In the genomic region with DNA sequence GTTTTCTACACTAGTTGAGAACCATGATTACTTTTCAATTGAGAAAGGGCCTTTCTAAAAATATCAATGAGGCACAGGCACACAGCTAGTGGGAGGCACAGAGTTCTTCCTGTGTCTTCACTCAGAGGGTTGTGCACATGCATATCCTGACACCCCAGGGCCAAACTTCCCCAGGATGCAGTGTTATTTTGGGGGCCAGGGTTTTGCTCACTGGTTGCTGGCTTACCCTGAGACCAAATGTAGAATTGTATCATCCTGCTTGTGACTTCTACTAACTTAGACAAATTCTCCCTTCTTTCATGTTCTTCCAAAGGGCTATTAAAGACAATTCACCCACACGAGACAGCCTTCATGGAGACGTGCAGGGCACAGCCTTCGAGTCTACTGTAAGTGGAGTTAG, we compare ENCODE assay signal across 13 mouse cellular contexts. TPM values are rescaled to one million over a fixed set of nuclear protein-coding genes. Genes with fewer than 3 reads are reported as not detected.
A peak's percentile ranks its signal among the peaks of the same experiment; 100 is the strongest.
DNase-seq lines count a peak whose midpoint lies in the region; ATAC-seq and TF ChIP-seq lines count a peak whose summit lies in the region.
"Had no signal": no experiment of that assay in that cellular context is flagged by ENCODE, and none has a peak within 500 bp of the region (broad histone marks: within the 10 kb centered on the region; RNA-seq: fewer than 3 reads in every experiment).

No protein-coding gene starts in this region.

- no peaks in the 10 kb centered on the region for H3K9me3 ChIP-seq in limb, embryonic 13.5 days
- H3K9me3 ChIP-seq in limb, embryonic 10.5 days (replicated peaks) = no peaks in the 10 kb centered on the region
- H3K9me3 ChIP-seq in heart, embryonic 15.5 days (replicated peaks) = no peaks in the 10 kb centered on the region
- H3K9me3 ChIP-seq in limb, embryonic 15.5 days = no peaks in the 10 kb centered on the region
- H3K9me3 ChIP-seq: hindbrain, embryonic 13.5 days; midbrain, embryonic 15.5 days had no signal

- TF ChIP-seq CTCF in heart, adult 2 months (IDR thresholded peaks at IDR 0.05) = no peak

- H3K27ac ChIP-seq in heart, adult 2 months = peak overlapping the region; percentile 87
- H3K27ac ChIP-seq in limb, embryonic 13.5 days = 0 out of 2 replicates have a peak overlapping the region, but pooled peaks have one; percentile 10
- no peak overlapping the region for H3K27ac ChIP-seq in limb, embryonic 10.5 days
- peak overlapping the region; percentile 89 for H3K27ac ChIP-seq in heart, embryonic 15.5 days
- H3K27ac ChIP-seq in limb, embryonic 15.5 days = 0 out of 2 replicates have a peak overlapping the region, but pooled peaks have one; percentile 50
- H3K27ac ChIP-seq: hindbrain, embryonic 13.5 days; midbrain, embryonic 15.5 days had no signal

- ATAC-seq in limb, embryonic 13.5 days (ENCODE audit: low FRiP score, low read depth) = no peak
- ATAC-seq in heart, embryonic 15.5 days (replicated peaks; ENCODE audit: insufficient number of reproducible peaks, insufficient read depth, low FRiP score, low read depth) = no peak
- no peak for ATAC-seq in limb, embryonic 15.5 days (ENCODE audit: insufficient number of reproducible peaks, low FRiP score, low TSS enrichment, low read depth)
- ATAC-seq: forebrain, embryonic 16.5 days; midbrain, embryonic 15.5 days had no signal

- H3K4me2 ChIP-seq in limb, embryonic 13.5 days (replicated peaks) = no peak overlapping the region
- no peak overlapping the region for H3K4me2 ChIP-seq in heart, embryonic 15.5 days
- no peak overlapping the region for H3K4me2 ChIP-seq in limb, embryonic 15.5 days
- H3K4me2 ChIP-seq: hindbrain, embryonic 13.5 days; midbrain, embryonic 15.5 days had no signal

- TF ChIP-seq POLR2A in heart, adult 2 months (IDR thresholded peaks at IDR 0.05; ENCODE audit: insufficient read depth, low read depth, low read length) = no peak

- intact Hi-C loops in heart, adult 2 months (cut with DNase I) = loop anchor here (1.0 to 5.0 kb wide), 3 partner anchors 42 to 93 kb away; no protein-coding TSS in a partner anchor
- intact Hi-C loops in left cerebral cortex, postnatal 4 days (cut with DNase I) = no loop called here

- H3K9ac ChIP-seq in heart, adult 2 months (ENCODE audit: low read depth, low read length) = no peak overlapping the region
- no peak overlapping the region for H3K9ac ChIP-seq in limb, embryonic 13.5 days
- no peak overlapping the region for H3K9ac ChIP-seq in heart, embryonic 15.5 days
- H3K9ac ChIP-seq in limb, embryonic 15.5 days = no peak overlapping the region
- H3K9ac ChIP-seq: hindbrain, embryonic 13.5 days; midbrain, embryonic 15.5 days had no signal

- peaks cover 4% of the 10 kb centered on the region for H3K79me2 ChIP-seq in heart, adult 2 months (replicated peaks; ENCODE audit: control insufficient read depth, insufficient read depth, low read length)

- no peak for DNase-seq in heart, adult 2 months
- no peak for DNase-seq in heart, postnatal 4 days
- no peak for DNase-seq in limb, embryonic 10.5 days (ENCODE audit: low spot score)
- no peak for DNase-seq in thymus, postnatal 4 days
- no peak for DNase-seq in left cerebral cortex, postnatal 4 days
- DNase-seq: right cerebral cortex, postnatal 4 days; thymus, postnatal 36 days had no signal

- peaks cover 10% of the 10 kb centered on the region for H3K36me3 ChIP-seq in heart, adult 2 months (ENCODE audit: control insufficient read depth, insufficient read depth, low read length)
- H3K36me3 ChIP-seq in limb, embryonic 13.5 days = no peaks in the 10 kb centered on the region
- no peaks in the 10 kb centered on the region for H3K36me3 ChIP-seq in limb, embryonic 10.5 days
- H3K36me3 ChIP-seq in heart, embryonic 15.5 days = no peaks in the 10 kb centered on the region
- no peaks in the 10 kb centered on the region for H3K36me3 ChIP-seq in limb, embryonic 15.5 days
- H3K36me3 ChIP-seq: hindbrain, embryonic 13.5 days; midbrain, embryonic 15.5 days had no signal

- 45% methylated on average over 3 of the region's 3 CpGs for WGBS in heart, adult 2 months
- WGBS in limb, embryonic 13.5 days = 85% methylated on average over 3 of the region's 3 CpGs
- 91% methylated on average over 3 of the region's 3 CpGs for WGBS in limb, embryonic 10.5 days
- 64% methylated on average over 3 of the region's 3 CpGs for WGBS in heart, embryonic 15.5 days
- WGBS in limb, embryonic 15.5 days = 85% methylated on average over 3 of the region's 3 CpGs

- no peak overlapping the region for H3K4me3 ChIP-seq in heart, adult 2 months
- no peak overlapping the region for H3K4me3 ChIP-seq in limb, embryonic 13.5 days
- no peak overlapping the region for H3K4me3 ChIP-seq in limb, embryonic 10.5 days
- H3K4me3 ChIP-seq in heart, embryonic 15.5 days = no peak overlapping the region
- H3K4me3 ChIP-seq in limb, embryonic 15.5 days = no peak overlapping the region
- H3K4me3 ChIP-seq: hindbrain, embryonic 13.5 days; midbrain, embryonic 15.5 days had no signal

- no peak for TF ChIP-seq EP300 in heart, adult 2 months (IDR thresholded peaks at IDR 0.05; ENCODE audit: insufficient read depth, low read depth, low read length)

- no peaks in the 10 kb centered on the region for H3K27me3 ChIP-seq in heart, adult 2 months (ENCODE audit: control insufficient read depth, insufficient read depth, low read length)
- H3K27me3 ChIP-seq in limb, embryonic 13.5 days = no peaks in the 10 kb centered on the region
- H3K27me3 ChIP-seq in limb, embryonic 10.5 days (ENCODE audit: low read depth, poor library complexity, severe bottlenecking) = no peaks in the 10 kb centered on the region
- H3K27me3 ChIP-seq in heart, embryonic 15.5 days = no peaks in the 10 kb centered on the region
- no peaks in the 10 kb centered on the region for H3K27me3 ChIP-seq in limb, embryonic 15.5 days
- H3K27me3 ChIP-seq: hindbrain, embryonic 13.5 days; midbrain, embryonic 15.5 days had no signal

- peaks cover 32% of the 10 kb centered on the region for H3K4me1 ChIP-seq in heart, adult 2 months (ENCODE audit: control insufficient read depth, insufficient read depth, low read length)
- H3K4me1 ChIP-seq in limb, embryonic 13.5 days = peaks cover 40% of the 10 kb centered on the region
- H3K4me1 ChIP-seq in limb, embryonic 10.5 days = peaks cover 29% of the 10 kb centered on the region
- peaks cover 63% of the 10 kb centered on the region for H3K4me1 ChIP-seq in heart, embryonic 15.5 days (replicated peaks)
- peaks cover 21% of the 10 kb centered on the region for H3K4me1 ChIP-seq in limb, embryonic 15.5 days

RNA-seq across cellular contexts. Expression of gene Kif13a, which starts 45.7 kb away (rescaled TPM):
- 100 to 1,000 TPM; 108 to 113 TPM for total RNA-seq in heart, adult 2 months (2021)
- polyA plus RNA-seq in heart, adult 2 months (2012; rRNA removed) = 49.8 and 75.4 TPM in 2 replicates
- 100 to 1,000 TPM; 110 to 116 TPM for total RNA-seq in heart, postnatal 4 days (2021)
- polyA plus RNA-seq in limb, embryonic 13.5 days (2015; fragmentation: Nextera tagmentation; extraction: Ambion mirVana) = 17.4 and 20.3 TPM in 2 replicates
- polyA plus RNA-seq in limb, embryonic 10.5 days (2016; fragmentation: Nextera tagmentation; extraction: Ambion mirVana) = 13.5 and 13.6 TPM in 2 replicates
- 41.6 and 45.3 TPM in 2 replicates for polyA plus RNA-seq in heart, embryonic 15.5 days (2015; fragmentation: Nextera tagmentation; extraction: Ambion mirVana)
- 21.3 and 23.7 TPM in 2 replicates for polyA plus RNA-seq in limb, embryonic 15.5 days (2015; fragmentation: Nextera tagmentation; extraction: Ambion mirVana)
- total RNA-seq in left cerebral cortex, postnatal 4 days (2021) = 10 to 100 TPM; 30.8 to 30.9 TPM
